Mouse (Mus musculus) cerebellum, adult 2 months (tissue): ENCODE results near the gene Dok4. TPM values are rescaled to one million over a fixed set of nuclear protein-coding genes. Genes with fewer than 3 reads are reported as not detected.

ENCODE experiments used
- DNase-seq, 2 experiments: peaks; one replicate each; pipeline ENCODE4 v3.0.0; 2021
- H3K27ac ChIP-seq: fragments of 200-500 bp; 2 replicates; pipeline ENCODE4 v1.5.1; 2012; ENCODE audit warnings: low read length, control low read depth, inconsistent platforms; ENCODE audit not compliant: insufficient read depth
- H3K27me3 ChIP-seq: fragments of 200-500 bp; 2 replicates; pipeline ENCODE4 v1.6.1; 2012; ENCODE audit warnings: inconsistent platforms, mild to moderate bottlenecking, low read length, moderate library complexity; ENCODE audit not compliant: control insufficient read depth, insufficient read depth
- H3K4me1 ChIP-seq: fragments of 200-500 bp; 2 replicates; pipeline ENCODE4 v1.6.1; 2011; ENCODE audit warnings: low read length; ENCODE audit not compliant: control insufficient read depth, insufficient read depth
- H3K4me3 ChIP-seq: fragments of 200-500 bp; replicated peaks from 2 replicates; pipeline ENCODE3; 2011; ENCODE audit warnings: mild to moderate bottlenecking, low read depth, low read length, control low read depth; ENCODE audit not compliant: insufficient read depth
- CTCF ChIP-seq: fragments of 200-500 bp; IDR thresholded peaks from 2 replicates; pipeline ENCODE4 v1.5.1; 2011; ENCODE audit warnings: low read depth, mild to moderate bottlenecking, control low read depth, low read length, moderate library complexity, borderline replicate concordance; ENCODE audit not compliant: insufficient read depth
- POLR2A ChIP-seq: fragments of 200-500 bp; IDR thresholded peaks from 2 replicates; pipeline ENCODE4 v1.6.1; 2011; ENCODE audit warnings: low read length, control low read depth, borderline replicate concordance; ENCODE audit not compliant: insufficient read depth
- WGBS: fragments of 180-500 bp; shearing (Covaris S2); methylation state at CpG from one replicate; pipeline ENCODE4 v1.1.7; 2018; 5-methylcytosine and 5-hydroxymethylcytosine counted together
- polyA plus RNA-seq: library from polyadenylated mRNA; depleted of rRNA; stranded (reverse); fragments of >200 nt; gene quantifications from 2 replicates; pipeline ENCODE4 v1.2.3, GENCODE M21; 2012

Gene Dok4
- polyA plus RNA-seq, 1 experiment: 12.5 TPM

DNA sequence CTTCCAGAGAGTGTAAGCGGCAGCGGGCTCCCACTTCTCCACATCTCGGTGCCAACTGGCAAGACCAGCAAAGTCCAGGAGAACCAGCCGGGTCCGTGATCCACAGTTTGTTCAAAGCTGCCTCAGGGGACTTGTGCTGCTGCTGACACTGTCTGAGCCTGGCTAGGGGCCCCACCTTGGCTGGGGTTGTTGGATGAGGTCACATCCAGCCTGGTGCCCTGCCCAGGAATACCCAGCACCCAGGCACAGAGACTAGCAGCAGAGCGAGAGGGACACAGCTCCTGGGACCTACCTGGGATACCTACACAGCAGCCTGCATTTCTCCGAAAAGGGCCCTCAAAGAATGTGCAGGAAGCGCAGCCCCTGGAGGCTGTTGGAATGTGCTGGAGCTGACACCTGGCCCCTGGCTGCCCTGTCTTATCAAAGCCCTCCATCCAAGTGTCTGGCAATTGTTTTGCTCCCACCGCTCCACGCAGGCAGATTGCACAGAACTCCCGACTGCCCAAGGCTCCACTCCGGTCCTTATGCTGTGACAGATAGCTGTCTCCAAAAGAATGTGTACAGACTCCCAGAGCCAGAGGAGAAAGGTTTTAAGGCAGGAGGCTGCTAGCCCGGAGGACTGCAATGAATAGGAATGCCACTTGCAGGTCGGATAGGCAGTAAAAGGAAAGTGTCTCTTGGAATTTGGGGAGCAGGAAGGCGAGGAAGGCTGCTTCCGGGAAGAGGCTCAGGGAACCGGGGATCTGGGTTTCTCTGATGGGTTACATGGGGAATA is 847 bp downstream of the Dok4 start:
- Histone ChIP-seq H3K4me3 (peak overlapping the region; percentile 70), H3K4me1 (peaks cover 10% of the 10 kb centered on the region), H3K27ac (no peak overlapping the region), H3K27me3 (no peaks in the 10 kb centered on the region)
- TF ChIP-seq POLR2A: no peak
- TF ChIP-seq CTCF: no peak
- WGBS: 6% methylated on average over 17 of the region's 17 CpGs
- no peak for DNase-seq

DNA sequence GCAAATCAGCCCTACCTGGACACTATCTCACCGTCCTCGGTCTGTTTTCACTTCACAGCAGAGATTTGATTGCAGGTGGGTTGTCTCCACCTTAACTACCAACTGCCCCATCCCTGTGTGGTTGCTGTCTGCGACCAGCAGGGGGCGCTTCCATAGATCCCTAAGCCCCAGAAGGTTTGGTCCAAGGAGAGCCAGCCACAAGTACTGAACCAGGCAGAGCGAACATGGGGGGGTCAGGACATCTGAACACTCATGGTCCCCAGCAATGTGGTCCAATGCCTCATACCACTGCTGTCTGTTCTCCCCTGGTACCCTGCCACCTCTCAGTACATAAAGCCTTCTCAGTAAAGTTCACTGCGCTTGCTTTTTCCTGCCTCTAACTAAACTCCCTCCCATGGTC is 1.8 kb downstream of the Dok4 start:
- Histone ChIP-seq H3K27me3 (no peaks in the 10 kb centered on the region), H3K27ac (no peak overlapping the region), H3K4me3 (no peak overlapping the region), H3K4me1 (peaks cover 18% of the 10 kb centered on the region)
- peak; percentile 80 for TF ChIP-seq CTCF
- no peak for TF ChIP-seq POLR2A
- 19% methylated on average over 6 of the region's 6 CpGs for WGBS
- DNase-seq: peak; percentile 54 to 67

DNA sequence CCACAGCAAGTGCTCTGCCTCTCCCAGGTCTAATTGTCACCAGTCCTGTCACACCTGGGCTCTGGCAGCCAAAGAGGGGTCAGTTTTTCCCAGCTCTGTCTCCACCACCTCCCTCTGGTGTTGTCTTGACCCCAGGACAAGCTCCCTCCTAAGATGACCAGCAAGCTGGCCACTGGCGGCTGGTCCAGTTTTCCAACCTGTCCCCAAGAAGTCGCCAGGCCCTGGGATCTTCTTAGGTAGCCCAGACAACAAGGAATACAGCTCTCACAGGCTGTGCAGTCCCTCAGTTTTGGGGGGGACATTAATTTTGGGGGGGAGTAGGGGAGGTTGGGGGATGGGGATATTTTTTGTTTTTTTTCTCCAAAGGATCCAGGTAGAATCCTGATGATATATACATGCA is 3.6 kb downstream of the Dok4 start:
- 74% methylated on average over 2 of the region's 2 CpGs for WGBS
- Histone ChIP-seq H3K4me3 (no peak overlapping the region), H3K27me3 (no peaks in the 10 kb centered on the region), H3K27ac (no peak overlapping the region), H3K4me1 (peaks cover 23% of the 10 kb centered on the region)
- no peak for TF ChIP-seq CTCF
- no peak for TF ChIP-seq POLR2A
- DNase-seq: no peak

DNA sequence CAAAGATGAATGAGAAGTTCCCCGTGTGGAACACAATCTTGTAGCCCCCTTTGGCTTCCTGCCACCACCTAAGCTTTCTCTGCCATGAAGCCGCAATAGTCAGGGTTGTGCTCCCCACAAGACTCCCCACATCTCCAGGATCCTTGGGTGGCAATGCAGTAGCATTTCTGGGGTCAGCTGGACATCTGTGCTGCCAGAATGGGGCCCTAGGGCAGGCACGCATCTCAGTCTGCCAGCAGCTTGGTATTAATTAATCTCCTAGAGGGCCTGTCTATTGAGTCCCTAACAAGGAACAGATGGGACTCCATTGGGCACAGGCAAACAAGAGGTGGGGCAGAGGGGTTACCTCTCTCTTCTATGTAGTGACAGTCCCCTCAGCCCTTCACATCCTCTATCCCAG is 4.0 kb downstream of the Dok4 start:
- H3K4me3 ChIP-seq: no peak overlapping the region
- no peaks in the 10 kb centered on the region for H3K27me3 ChIP-seq
- WGBS: 48% methylated on average over 3 of the region's 3 CpGs
- no peak for DNase-seq
- H3K4me1 ChIP-seq: peaks cover 23% of the 10 kb centered on the region
- no peak overlapping the region for H3K27ac ChIP-seq
- no peak for TF ChIP-seq POLR2A
- no peak for TF ChIP-seq CTCF

DNA sequence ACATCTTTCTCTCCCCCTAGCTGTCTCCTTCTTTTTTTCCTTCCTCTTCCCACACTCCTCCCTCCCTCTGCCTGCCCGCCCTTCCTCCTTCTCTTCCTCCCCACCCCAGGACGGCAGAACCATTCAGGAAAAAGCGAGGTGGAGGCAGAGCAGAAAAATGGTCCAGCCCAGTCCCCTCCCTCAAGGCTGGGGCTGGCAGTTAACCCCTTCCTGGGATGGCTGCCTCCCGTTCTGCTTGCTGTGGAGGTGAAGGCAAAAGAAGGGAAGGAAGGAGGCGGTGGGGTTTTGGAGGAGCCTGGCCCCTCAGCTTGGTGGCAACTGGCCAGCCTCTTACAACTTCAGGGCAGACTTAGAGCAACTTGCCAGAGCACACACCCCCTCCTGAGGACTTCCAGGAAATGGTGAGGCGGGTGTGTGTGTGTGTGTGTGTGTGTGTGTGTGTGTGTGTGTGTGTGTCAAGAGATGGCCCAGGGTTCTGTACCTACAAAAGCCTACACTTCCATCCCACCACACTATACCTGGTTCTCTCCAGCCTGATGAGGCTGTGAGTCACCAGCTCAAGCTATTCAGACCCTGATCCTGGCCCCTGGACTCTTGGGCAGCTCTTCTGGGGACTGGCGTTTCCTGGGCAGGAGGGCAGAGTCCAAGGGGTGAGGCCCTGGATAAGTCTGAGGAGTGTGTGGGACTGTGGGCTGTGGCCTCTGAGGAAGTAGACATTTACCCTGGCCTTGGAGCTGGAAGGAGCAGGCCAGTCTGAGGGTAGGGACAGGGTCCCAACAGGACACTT is 4.8 kb downstream of the Dok4 start:
- WGBS: 14% methylated on average over 7 of the region's 7 CpGs
- Histone ChIP-seq H3K27ac (no peak overlapping the region), H3K27me3 (no peaks in the 10 kb centered on the region), H3K4me1 (peaks cover 23% of the 10 kb centered on the region), H3K4me3 (peak overlapping the region; percentile 65)
- TF ChIP-seq POLR2A: peak; percentile 30; the same call in 1 of the 2 replicates
- TF ChIP-seq CTCF: no peak
- DNase-seq: peak; percentile 62 to 70

DNA sequence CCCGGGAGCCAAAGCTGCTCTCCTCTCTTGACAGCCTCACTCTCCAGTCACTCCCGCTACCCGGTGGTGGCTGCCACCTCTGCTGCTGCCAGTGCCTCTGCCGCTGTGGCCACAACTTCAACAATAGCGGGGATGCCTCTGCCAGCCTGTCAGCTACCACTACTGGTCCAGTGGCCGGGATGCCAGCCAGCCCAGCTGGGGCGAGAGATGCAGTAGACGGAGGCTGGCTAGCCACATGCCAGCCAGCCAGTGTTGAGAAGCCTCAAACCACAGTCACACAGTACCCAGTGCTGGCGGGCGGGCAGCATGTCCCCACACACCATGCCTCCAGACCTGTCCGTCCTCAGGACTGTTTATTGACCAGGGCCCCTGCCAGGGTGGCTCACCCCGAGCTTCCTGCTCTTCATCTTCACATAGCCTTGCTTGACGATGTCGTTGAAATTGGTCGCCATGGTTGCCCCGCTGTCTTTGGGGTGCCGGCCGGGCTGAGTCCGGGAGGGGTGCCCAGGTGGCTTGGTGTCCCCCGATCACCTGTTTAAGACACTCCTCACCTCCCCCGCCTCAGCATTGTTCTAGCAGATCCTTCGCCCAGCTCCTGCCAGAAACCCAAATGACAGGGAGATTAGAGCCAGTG is 5.5 kb downstream of the Dok4 start:
- H3K4me3 ChIP-seq: peak overlapping the region; percentile 65
- H3K4me1 ChIP-seq: peaks cover 23% of the 10 kb centered on the region
- WGBS: under 1% methylated on average over 22 of the region's 22 CpGs
- H3K27me3 ChIP-seq: no peaks in the 10 kb centered on the region
- 0 out of 2 replicates have a peak overlapping the region, but pooled peaks have one; percentile 14 for H3K27ac ChIP-seq
- TF ChIP-seq POLR2A: no peak
- no peak for TF ChIP-seq CTCF
- peak; percentile 56 to 61 for DNase-seq

DNA sequence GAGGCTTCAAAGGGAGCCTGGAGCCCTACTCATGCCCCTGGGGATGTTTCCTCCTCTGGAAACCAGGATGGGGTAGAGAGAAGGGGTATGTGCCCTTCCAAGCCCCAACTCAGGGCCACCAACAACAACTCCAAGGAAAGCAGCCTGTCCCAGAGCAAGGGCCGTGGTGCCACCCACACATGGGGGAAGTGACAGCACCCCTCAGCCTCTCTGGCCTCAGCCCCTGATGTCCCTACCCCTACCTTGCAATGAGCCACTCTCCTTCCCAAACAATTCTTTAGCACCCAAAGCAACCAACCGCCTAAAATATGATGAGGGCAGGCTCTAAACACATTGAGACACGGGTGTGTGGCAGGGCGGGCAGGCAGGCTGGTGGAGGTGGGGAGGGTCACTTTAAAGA is 6.1 kb downstream of the Dok4 start:
- Histone ChIP-seq H3K27ac (no peak overlapping the region), H3K27me3 (no peaks in the 10 kb centered on the region), H3K4me3 (peak overlapping the region; percentile 65), H3K4me1 (peaks cover 19% of the 10 kb centered on the region)
- TF ChIP-seq CTCF (no peak), POLR2A (no peak)
- WGBS: 11% methylated on average over 4 of the region's 4 CpGs
- no peak for DNase-seq
